Mouse (Mus musculus) G1E (cell line): ENCODE data around the gene Npnt.

Source experiments
- CTCF ChIP-seq: IDR thresholded peaks from 2 replicates; pipeline ENCODE4 v1.5.1; 2012; ENCODE audit warnings: low read depth, low read length, inconsistent platforms, mixed read lengths
- GATA1 ChIP-seq: IDR thresholded peaks from 2 replicates; pipeline ENCODE4 v1.6.1; 2012; ENCODE audit warnings: borderline replicate concordance, low read length, inconsistent platforms, mixed read lengths
- TAL1 ChIP-seq: conservative IDR thresholded peaks from 2 replicates; pipeline ENCODE4 v1.6.1; 2012; ENCODE audit warnings: low read depth, low read length, inconsistent platforms, mixed read lengths

DNA sequence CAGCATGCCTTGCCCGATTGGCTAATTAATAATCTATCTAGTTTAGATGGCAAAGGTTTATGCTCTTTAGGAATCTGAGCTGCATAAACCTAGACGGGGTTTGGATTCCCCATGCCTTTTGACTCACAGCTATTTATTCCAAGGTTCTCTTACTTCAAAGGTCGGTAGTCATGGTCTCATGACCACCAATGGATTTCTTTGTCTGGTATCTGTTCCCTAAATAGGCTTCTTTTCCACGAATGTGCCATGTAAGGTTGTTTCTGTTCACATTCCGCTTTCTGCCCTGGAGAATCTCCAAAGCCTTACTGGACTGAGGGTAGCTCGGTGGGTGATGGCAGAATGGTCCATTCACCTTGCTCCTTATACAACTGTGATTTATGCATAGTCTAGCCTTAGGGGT lies 80.0 kb downstream of the Npnt start:
- TF ChIP-seq TAL1 (no peak), CTCF (no peak), GATA1 (no peak)
